Mouse (Mus musculus) lung, embryonic 14.5 days (tissue): Measurements from ENCODE around the gene Klk9. TPM values are rescaled to one million over a fixed set of nuclear protein-coding genes. Genes with fewer than 3 reads are reported as not detected.

Experiments
- ATAC-seq: fragments of 200-750 bp; cut with Nextera tagmentation; 2 replicates; pipeline ENCODE4 v1.8.0; 2017; ENCODE audit warnings: mild to moderate bottlenecking, moderate TSS enrichment, moderate library complexity; ENCODE audit not compliant: insufficient read depth
- DNase-seq: peaks from one replicate; pipeline ENCODE4 v3.0.0-alpha.2; 2015
- H3K27ac ChIP-seq: fragments of 300-500 bp; sonication (generic); 2 replicates; pipeline ENCODE4 v1.5.1; 2014; ENCODE audit warnings: low read depth, mild to moderate bottlenecking, moderate library complexity
- H3K27me3 ChIP-seq: fragments of 300-500 bp; sonication (generic); 2 replicates; pipeline ENCODE4 v1.6.1; 2014; ENCODE audit warnings: low read length, control low read depth; ENCODE audit not compliant: insufficient read depth
- H3K36me3 ChIP-seq: fragments of 300-500 bp; sonication (generic); 2 replicates; pipeline ENCODE4 v1.6.1; 2014; ENCODE audit warnings: control low read depth; ENCODE audit not compliant: insufficient read depth
- H3K4me1 ChIP-seq: fragments of 300-500 bp; sonication (generic); 2 replicates; pipeline ENCODE4 v1.6.1; 2014; ENCODE audit warnings: antibody characterized with exemption, control low read depth; ENCODE audit not compliant: insufficient read depth
- H3K4me2 ChIP-seq: fragments of 300-500 bp; sonication (generic); 2 replicates; pipeline ENCODE4 v1.6.1; 2014; ENCODE audit warnings: mild to moderate bottlenecking
- H3K4me3 ChIP-seq: fragments of 300-500 bp; sonication (generic); 2 replicates; pipeline ENCODE4 v1.5.1; 2014; ENCODE audit warnings: low read depth, low read length
- H3K9ac ChIP-seq: fragments of 300-500 bp; sonication (generic); 2 replicates; pipeline ENCODE4 v1.6.1; 2014
- H3K9me3 ChIP-seq: fragments of 300-500 bp; sonication (generic); 2 replicates; pipeline ENCODE4 v1.6.1; 2016; ENCODE audit warnings: low read depth, low read length, control low read depth
- CTCF ChIP-seq: IDR thresholded peaks from 2 replicates; pipeline ENCODE4 v1.5.1; 2016; ENCODE audit warnings: antibody characterized with exemption, low read depth
- WGBS: fragments of 180-500 bp; shearing (Covaris S2); extraction: QIAGEN DNeasy Blood & Tissue Kit; methylation state at CpG from one replicate; pipeline ENCODE4 v1.1.7; 2014; 5-methylcytosine and 5-hydroxymethylcytosine counted together
- polyA plus RNA-seq: library from polyadenylated mRNA; unstranded; fragments of >200 nt; fragmentation: Nextera tagmentation; extraction: Ambion mirVana; gene quantifications from 2 replicates; pipeline ENCODE4 v1.2.1, GENCODE M21; 2014

Klk9 gene
- polyA plus RNA-seq, 1 experiment from 2014 or later = not detected

- Histone ChIP-seq H3K4me3 (no peak overlapping the region), H3K27me3 (no peaks in the 10 kb centered on the region), H3K27ac (no peak overlapping the region), H3K4me1 (no peaks in the 10 kb centered on the region), H3K4me2 (no peak overlapping the region), H3K9me3 (no peaks in the 10 kb centered on the region), H3K9ac (no peak overlapping the region), H3K36me3 (no peaks in the 10 kb centered on the region)
- DNase-seq (no peak), ATAC-seq (no peak)
- no peak for TF ChIP-seq CTCF
- WGBS = 80% methylated on average over 7 of the region's 7 CpGs
These were observed 29.9 kb downstream of the Klk9 start for GRCm38 (mm10) chr7:43821581-43821980.

- H3K4me2 ChIP-seq = no peak within 1 kb of the TSS
- H3K27me3 ChIP-seq = no peaks in the 10 kb centered on the region
- no peaks in the 10 kb centered on the region for H3K36me3 ChIP-seq
These were observed 32.5 kb downstream of the Klk9 start, which contains the start of gene Klk6 for GRCm38 (mm10) chr7:43824199-43824598. Gene Klk6, plus strand, starts transcription at chr7:43824499.

GRCm38 (mm10) chr7:43826056-43826455 lies 34.4 kb downstream of the Klk9 start:
- ATAC-seq = no peak
- 86% methylated on average over 5 of the region's 5 CpGs for WGBS

More at GRCm38 (mm10) chr7:43824199-43824598, 32.5 kb downstream of the Klk9 start, which contains the start of gene Klk6:
- Histone ChIP-seq H3K4me1 (no peaks in the 10 kb centered on the region), H3K9me3 (no peaks in the 10 kb centered on the region), H3K27ac (no peak within 1 kb of the TSS), H3K4me3 (no peak within 1 kb of the TSS), H3K9ac (no peak within 1 kb of the TSS)
- no peak for TF ChIP-seq CTCF
- ATAC-seq (no peak), DNase-seq (no peak)
- WGBS = 80% methylated on average over 10 of the region's 10 CpGs

GRCm38 (mm10) chr7:43827706-43828105 lies 36.0 kb downstream of the Klk9 start:
- ATAC-seq = no peak
- no peak for TF ChIP-seq CTCF
- Histone ChIP-seq H3K4me2 (no peak overlapping the region), H3K27me3 (no peaks in the 10 kb centered on the region), H3K9ac (no peak overlapping the region), H3K27ac (no peak overlapping the region), H3K4me3 (no peak overlapping the region), H3K4me1 (no peaks in the 10 kb centered on the region), H3K9me3 (no peaks in the 10 kb centered on the region), H3K36me3 (no peaks in the 10 kb centered on the region)
- WGBS = 73% methylated on average over 4 of the region's 4 CpGs
- no peak for DNase-seq

More at GRCm38 (mm10) chr7:43826056-43826455, 34.4 kb downstream of the Klk9 start:
- H3K9ac ChIP-seq = no peak overlapping the region
- no peak overlapping the region for H3K27ac ChIP-seq
- H3K4me2 ChIP-seq = no peak overlapping the region
- no peak for TF ChIP-seq CTCF
- H3K36me3 ChIP-seq = no peaks in the 10 kb centered on the region
- no peak overlapping the region for H3K4me3 ChIP-seq
- no peaks in the 10 kb centered on the region for H3K4me1 ChIP-seq
- no peaks in the 10 kb centered on the region for H3K27me3 ChIP-seq
- no peak for DNase-seq
- H3K9me3 ChIP-seq = no peaks in the 10 kb centered on the region

- WGBS = 80% methylated on average over 8 of the region's 8 CpGs
- no peak overlapping the region for H3K4me2 ChIP-seq
- no peak overlapping the region for H3K9ac ChIP-seq
- no peaks in the 10 kb centered on the region for H3K4me1 ChIP-seq
- no peak overlapping the region for H3K27ac ChIP-seq
- no peaks in the 10 kb centered on the region for H3K36me3 ChIP-seq
- DNase-seq (no peak), ATAC-seq (no peak)
- H3K4me3 ChIP-seq = no peak overlapping the region
- no peaks in the 10 kb centered on the region for H3K27me3 ChIP-seq
- H3K9me3 ChIP-seq = no peaks in the 10 kb centered on the region
- no peak for TF ChIP-seq CTCF
These were observed 37.3 kb downstream of the Klk9 start for GRCm38 (mm10) chr7:43829006-43829405.

GRCm38 (mm10) chr7:43841701-43842100 lies 50.0 kb downstream of the Klk9 start, which contains the start of gene Klk5:
Gene Klk5, plus strand, starts transcription at chr7:43841971.
- no peaks in the 10 kb centered on the region for H3K27me3 ChIP-seq
- DNase-seq = no peak
- no peak within 1 kb of the TSS for H3K9ac ChIP-seq
- no peaks in the 10 kb centered on the region for H3K4me1 ChIP-seq
- no peak within 1 kb of the TSS for H3K27ac ChIP-seq
- WGBS = 54% methylated on average over 3 of the region's 3 CpGs
- TF ChIP-seq CTCF = no peak
- no peak within 1 kb of the TSS for H3K4me2 ChIP-seq
- H3K4me3 ChIP-seq = no peak within 1 kb of the TSS
- H3K36me3 ChIP-seq = no peaks in the 10 kb centered on the region
- no peaks in the 10 kb centered on the region for H3K9me3 ChIP-seq
- ATAC-seq = no peak

GRCm38 (mm10) chr7:43843801-43844200 lies 52.1 kb downstream of the Klk9 start:
- Histone ChIP-seq H3K4me3 (no peak overlapping the region), H3K27ac (no peak overlapping the region), H3K9ac (no peak overlapping the region), H3K4me2 (no peak overlapping the region), H3K4me1 (no peaks in the 10 kb centered on the region), H3K9me3 (no peaks in the 10 kb centered on the region), H3K27me3 (no peaks in the 10 kb centered on the region), H3K36me3 (no peaks in the 10 kb centered on the region)
- WGBS = 83% methylated on average over 4 of the region's 4 CpGs
- DNase-seq (no peak), ATAC-seq (no peak)
- no peak for TF ChIP-seq CTCF

Other genes starting within 250 kb of the Klk9 start
- 1.8 and 2.0 TPM in 2 replicates for gene Cd33, start 247.5 kb upstream of the Klk9 start, polyA plus RNA-seq
- gene Zfp658, start 229.6 kb upstream of the Klk9 start, polyA plus RNA-seq = 4.9 and 5.3 TPM in 2 replicates
- 14.6 and 15.1 TPM in 2 replicates for gene Zfp719, start 212.3 kb upstream of the Klk9 start, polyA plus RNA-seq
- 0.23 and 0.33 TPM in 2 replicates for gene Zfp819, start 184.7 kb upstream of the Klk9 start, polyA plus RNA-seq
- not detected in 2 replicates for gene Ceacam18, start 157.2 kb upstream of the Klk9 start, polyA plus RNA-seq
- 0.62 and 1.1 TPM in 2 replicates for gene Siglece, start 131.7 kb upstream of the Klk9 start, polyA plus RNA-seq
- 10.8 TPM in 2 replicates for gene Ctu1, start 119.9 kb upstream of the Klk9 start, polyA plus RNA-seq
- not detected in 2 replicates for gene Klk14, start 101.5 kb upstream of the Klk9 start, polyA plus RNA-seq
- gene Klk13, start 79.3 kb upstream of the Klk9 start, polyA plus RNA-seq = 1.3 and 1.7 TPM in 2 replicates
- not detected in 2 replicates for gene Klk12, start 23.0 kb upstream of the Klk9 start, polyA plus RNA-seq
- not detected in 2 replicates for gene Klk11, start 17.3 kb upstream of the Klk9 start, polyA plus RNA-seq
- 0.70 and 0.81 TPM in 2 replicates for gene Klk10, start 10.9 kb upstream of the Klk9 start, polyA plus RNA-seq
- 21.0 and 26.2 TPM in 2 replicates for gene Klk8, start 5.7 kb downstream of the Klk9 start, polyA plus RNA-seq
- 0.09 TPM in 1 of 2 replicates, not detected in the other for gene Klk7, start 19.4 kb downstream of the Klk9 start, polyA plus RNA-seq
- gene Klk6, start 32.6 kb downstream of the Klk9 start, polyA plus RNA-seq = not detected in 2 replicates
- gene Klk5, start 50.1 kb downstream of the Klk9 start, polyA plus RNA-seq = not detected in 2 replicates
- gene Klk4, start 89.3 kb downstream of the Klk9 start, polyA plus RNA-seq = not detected in 2 replicates
- not detected in 2 replicates for gene Klk15, start 141.8 kb downstream of the Klk9 start, polyA plus RNA-seq
- gene Klk1b8, start 158.8 kb downstream of the Klk9 start, polyA plus RNA-seq = not detected in 2 replicates
- not detected in 2 replicates for gene Klk1b1, start 174.9 kb downstream of the Klk9 start, polyA plus RNA-seq
- not detected in 2 replicates for gene Klk1b9, start 184.2 kb downstream of the Klk9 start, polyA plus RNA-seq
- gene Klk1b11, start 204.0 kb downstream of the Klk9 start, polyA plus RNA-seq = not detected in 2 replicates
- not detected in 2 replicates for gene Klk1b26, start 220.3 kb downstream of the Klk9 start, polyA plus RNA-seq